Mouse (Mus musculus) embryonic facial prominence, embryonic 15.5 days (tissue): ENCODE results near the gene Ercc8. TPM values are rescaled to one million over a fixed set of nuclear protein-coding genes. Genes with fewer than 3 reads are reported as not detected.

Source experiments
- ATAC-seq: fragments of 200-750 bp; cut with Nextera tagmentation; 2 replicates; pipeline ENCODE4 v1.8.0; 2017; ENCODE audit warnings: low read depth, moderate TSS enrichment; ENCODE audit not compliant: insufficient number of reproducible peaks, low FRiP score, low TSS enrichment
- H3K27ac ChIP-seq: fragments of 300-500 bp; sonication (generic); replicated peaks from 2 replicates; pipeline ENCODE4 v1.5.1; 2015; ENCODE audit warnings: mild to moderate bottlenecking, inconsistent platforms
- H3K27me3 ChIP-seq: fragments of 300-500 bp; sonication (generic); 2 replicates; pipeline ENCODE4 v1.6.1; 2015; ENCODE audit warnings: inconsistent platforms
- H3K36me3 ChIP-seq: fragments of 300-500 bp; sonication (generic); 2 replicates; pipeline ENCODE4 v1.6.1; 2015; ENCODE audit warnings: mild to moderate bottlenecking, inconsistent platforms
- H3K4me1 ChIP-seq: fragments of 300-500 bp; sonication (generic); 2 replicates; pipeline ENCODE4 v1.6.1; 2015; ENCODE audit warnings: inconsistent platforms
- H3K4me2 ChIP-seq: fragments of 300-500 bp; sonication (generic); replicated peaks from 2 replicates; pipeline ENCODE4 v1.6.1; 2015; ENCODE audit warnings: mild to moderate bottlenecking, inconsistent platforms
- H3K4me3 ChIP-seq: fragments of 300-500 bp; sonication (generic); replicated peaks from 2 replicates; pipeline ENCODE4 v1.5.1; 2015; ENCODE audit warnings: mild to moderate bottlenecking, inconsistent platforms
- H3K9ac ChIP-seq: fragments of 300-500 bp; sonication (generic); 2 replicates; pipeline ENCODE4 v1.6.1; 2015; ENCODE audit warnings: inconsistent platforms
- H3K9me3 ChIP-seq: fragments of 300-500 bp; sonication (generic); replicated peaks from 2 replicates; pipeline ENCODE4 v1.6.1; 2016; ENCODE audit warnings: inconsistent platforms
- WGBS: fragments of 180-500 bp; shearing (Covaris S2); methylation state at CpG from one replicate; pipeline ENCODE4 v1.1.7; 2015; 5-methylcytosine and 5-hydroxymethylcytosine counted together
- polyA plus RNA-seq: library from polyadenylated mRNA; unstranded; fragments of >200 nt; fragmentation: Nextera tagmentation; extraction: Ambion mirVana; gene quantifications from 2 replicates; pipeline ENCODE4 v1.2.1, GENCODE M21; 2015

The Ercc8 gene
- polyA plus RNA-seq, 1 experiment from 2014 or later: 16.4 TPM

DNA sequence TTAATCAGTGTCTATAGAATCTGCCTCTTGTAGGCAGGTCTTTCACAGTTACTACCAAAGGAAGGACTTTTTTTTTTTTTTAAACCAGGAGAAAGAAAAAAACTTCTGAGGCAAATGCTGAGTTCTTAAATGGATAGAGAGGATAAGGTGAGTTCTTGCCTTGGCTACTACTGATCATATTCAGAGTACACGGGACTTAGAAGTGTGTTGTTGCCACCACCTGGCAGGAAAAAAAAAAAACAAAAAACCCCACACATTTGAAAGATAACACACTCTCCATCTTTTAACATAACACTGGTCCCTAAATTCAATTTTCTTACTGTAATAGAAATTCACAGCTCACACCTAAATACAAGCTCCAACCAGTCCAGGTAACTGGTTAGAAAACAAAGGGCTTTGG, 30.6 kb upstream of the Ercc8 start:
- Histone ChIP-seq H3K9ac (no peak overlapping the region), H3K4me3 (no peak overlapping the region), H3K27ac (no peak overlapping the region), H3K36me3 (no peaks in the 10 kb centered on the region), H3K27me3 (no peaks in the 10 kb centered on the region), H3K4me1 (peaks cover 3% of the 10 kb centered on the region; the same call in 1 of the 2 replicates), H3K9me3 (no peaks in the 10 kb centered on the region), H3K4me2 (no peak overlapping the region)
- 50% methylated on average over 1 of the region's 1 CpGs for whole genome bisulfite sequencing
- ATAC-seq: no peak

DNA sequence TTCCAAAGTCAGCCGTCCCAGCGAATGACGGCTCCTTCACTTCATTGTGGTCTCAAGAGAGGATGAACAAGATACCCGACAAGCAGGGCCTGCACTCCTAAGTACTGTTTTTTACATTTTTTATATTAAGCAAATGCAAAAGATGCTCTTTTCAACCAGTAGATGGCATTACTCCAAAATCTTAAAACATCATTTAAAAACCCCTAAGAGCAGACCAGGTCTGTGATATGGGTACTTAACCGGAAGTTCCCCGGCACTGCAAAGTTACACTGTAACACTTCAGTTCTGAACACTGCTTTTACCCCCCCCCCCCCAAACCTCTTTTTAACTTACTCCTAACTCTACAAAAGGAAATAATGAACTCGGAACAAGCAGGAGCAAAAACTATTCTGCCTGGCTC, 29.5 kb upstream of the Ercc8 start:
- H3K4me2 ChIP-seq: no peak overlapping the region
- no peak overlapping the region for H3K9ac ChIP-seq
- WGBS: 49% methylated on average over 7 of the region's 7 CpGs
- H3K27ac ChIP-seq: no peak overlapping the region
- no peaks in the 10 kb centered on the region for H3K27me3 ChIP-seq
- H3K4me1 ChIP-seq: no peaks in the 10 kb centered on the region
- H3K9me3 ChIP-seq: no peaks in the 10 kb centered on the region
- no peaks in the 10 kb centered on the region for H3K36me3 ChIP-seq
- H3K4me3 ChIP-seq: no peak overlapping the region
- ATAC-seq: no peak

DNA sequence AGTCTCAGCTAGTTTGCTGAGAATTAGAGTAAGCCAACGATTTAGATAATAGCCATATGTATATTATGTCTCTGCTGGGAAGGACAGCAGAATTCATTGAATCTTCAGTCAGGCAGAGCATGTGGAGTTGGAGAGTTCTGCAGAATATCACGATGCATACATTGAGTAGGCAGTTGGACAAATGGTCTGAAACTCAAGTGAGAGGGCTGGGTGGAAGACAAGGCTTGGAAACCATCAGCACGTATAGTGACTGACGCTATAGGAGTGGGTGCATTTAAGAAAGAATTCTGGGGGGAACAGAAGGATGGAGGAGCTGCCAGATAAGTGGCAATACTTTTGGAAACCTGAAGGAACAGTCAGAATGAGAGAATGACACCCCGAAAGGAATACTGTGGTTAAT, 27.8 kb upstream of the Ercc8 start:
- Histone ChIP-seq H3K4me3 (no peak overlapping the region), H3K36me3 (no peaks in the 10 kb centered on the region), H3K9me3 (no peaks in the 10 kb centered on the region), H3K27me3 (no peaks in the 10 kb centered on the region), H3K27ac (no peak overlapping the region), H3K4me1 (no peaks in the 10 kb centered on the region), H3K4me2 (no peak overlapping the region), H3K9ac (no peak overlapping the region)
- WGBS: 90% methylated on average over 5 of the region's 5 CpGs
- no peak for ATAC-seq

DNA sequence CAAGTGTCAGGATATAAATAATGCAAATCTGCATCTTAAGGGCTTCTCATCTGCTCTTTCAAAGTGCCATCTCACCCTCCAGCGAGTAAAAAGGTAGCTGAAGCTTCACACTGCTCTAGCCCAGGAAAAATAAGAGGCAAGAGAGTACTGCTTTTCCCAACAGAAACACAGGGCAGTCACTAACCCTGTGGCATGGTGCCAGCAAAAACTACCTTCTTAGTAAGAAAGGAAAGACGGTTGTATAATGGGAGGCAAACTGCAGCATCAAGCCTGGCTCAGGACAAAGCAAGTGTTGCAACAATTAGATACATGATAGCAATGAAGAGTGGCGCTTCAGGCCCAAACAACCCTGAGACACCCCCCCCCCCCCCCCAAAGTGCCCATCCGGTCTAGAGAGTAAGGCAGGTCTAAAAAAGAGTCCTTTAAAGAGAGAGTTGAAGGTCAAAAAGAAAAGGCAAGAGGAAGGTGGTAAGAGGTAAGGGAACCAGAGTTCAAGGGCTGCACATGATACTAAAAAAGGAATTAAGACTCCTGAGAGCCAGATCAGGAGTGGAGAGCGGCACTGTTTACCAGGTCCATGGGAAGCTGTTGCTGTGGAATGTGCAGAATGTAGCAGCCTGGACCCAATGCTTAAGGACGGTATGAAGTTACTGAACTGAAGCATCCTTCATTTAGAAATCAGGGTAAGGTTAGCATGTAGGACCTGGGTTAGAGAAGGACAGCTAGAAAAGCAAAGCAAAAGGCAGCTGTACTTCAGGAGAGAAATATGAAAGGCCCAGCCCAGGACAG, 26.3 kb upstream of the Ercc8 start:
- Histone ChIP-seq H3K36me3 (no peaks in the 10 kb centered on the region), H3K9ac (no peak overlapping the region), H3K4me1 (no peaks in the 10 kb centered on the region), H3K4me3 (no peak overlapping the region), H3K9me3 (no peaks in the 10 kb centered on the region), H3K27ac (no peak overlapping the region), H3K4me2 (no peak overlapping the region), H3K27me3 (no peaks in the 10 kb centered on the region)
- WGBS: 55% methylated on average over 6 of the region's 6 CpGs
- no peak for ATAC-seq

DNA sequence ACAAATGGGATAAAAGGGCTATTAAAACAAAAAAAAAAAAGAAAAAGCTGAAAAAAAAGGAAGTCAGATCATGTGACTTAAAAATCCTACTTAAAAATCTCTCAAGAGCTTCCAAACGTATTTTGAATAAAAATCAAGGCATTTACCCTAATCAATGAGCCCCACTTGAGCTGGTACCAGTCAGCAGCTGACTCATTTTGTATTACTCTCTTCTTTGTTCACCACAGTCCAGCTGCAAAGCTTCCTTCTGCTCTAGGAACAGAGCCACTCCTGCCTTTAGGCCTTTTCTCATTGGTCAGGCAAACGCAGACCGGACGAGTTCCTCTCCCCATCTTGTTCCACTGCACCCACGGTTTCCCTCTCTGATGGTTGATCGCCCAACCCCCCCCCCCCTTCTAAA, 22.9 kb upstream of the Ercc8 start:
- Histone ChIP-seq H3K9me3 (no peaks in the 10 kb centered on the region), H3K4me1 (no peaks in the 10 kb centered on the region), H3K9ac (no peak overlapping the region), H3K27ac (no peak overlapping the region), H3K4me2 (no peak overlapping the region), H3K27me3 (no peaks in the 10 kb centered on the region), H3K36me3 (no peaks in the 10 kb centered on the region), H3K4me3 (no peak overlapping the region)
- 82% methylated on average over 6 of the region's 6 CpGs for WGBS
- ATAC-seq: no peak

DNA sequence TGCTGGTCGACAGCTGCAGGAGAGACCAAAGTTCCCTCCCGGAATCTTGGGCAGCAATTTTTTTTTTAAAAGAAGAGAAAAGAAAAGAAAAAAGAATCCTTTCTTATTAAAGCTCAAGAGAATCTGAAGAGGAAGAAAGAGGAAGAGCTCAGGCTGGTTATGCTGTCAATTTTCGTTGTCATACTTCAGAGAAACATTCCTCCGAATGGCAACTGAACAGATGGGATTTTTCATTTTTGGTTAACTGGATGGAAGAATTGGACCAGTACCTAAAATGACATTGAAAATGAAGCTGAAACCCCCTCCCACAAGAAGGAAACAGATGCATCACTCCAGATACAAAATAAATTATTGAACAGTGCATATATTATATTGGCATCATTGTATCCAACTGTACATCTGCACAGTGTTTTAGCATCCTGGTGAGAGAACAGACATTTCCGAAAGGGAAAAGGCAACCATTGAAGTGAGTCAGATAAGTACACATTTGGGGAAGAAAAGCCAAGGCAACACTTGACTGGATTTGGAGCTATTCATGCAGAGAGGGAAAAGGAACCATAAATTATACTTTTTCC, 20.0 kb upstream of the Ercc8 start:
- Histone ChIP-seq H3K36me3 (no peaks in the 10 kb centered on the region), H3K9me3 (no peaks in the 10 kb centered on the region), H3K9ac (no peak overlapping the region), H3K4me2 (no peak overlapping the region), H3K27ac (no peak overlapping the region), H3K27me3 (no peaks in the 10 kb centered on the region), H3K4me1 (no peaks in the 10 kb centered on the region), H3K4me3 (no peak overlapping the region)
- ATAC-seq: no peak
- 75% methylated on average over 5 of the region's 5 CpGs for WGBS

DNA sequence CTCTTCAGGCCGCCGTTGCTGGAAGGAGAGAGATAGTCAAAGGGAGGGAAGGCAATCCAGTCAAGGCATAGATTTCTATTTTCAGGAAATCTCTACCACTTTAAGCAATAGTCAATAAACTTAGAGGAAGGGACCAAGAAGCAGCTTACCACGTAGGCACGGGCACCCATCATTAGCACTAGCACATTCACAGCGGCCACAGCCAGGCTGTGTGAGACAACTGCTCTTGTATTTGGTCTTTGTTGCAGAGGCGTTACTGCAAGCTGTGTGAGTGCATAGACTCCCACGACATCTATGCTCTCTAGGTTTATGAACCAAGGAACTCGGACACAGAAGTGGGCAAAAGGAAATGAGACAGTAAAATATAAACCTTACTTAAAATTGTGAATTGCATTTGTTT, 14.4 kb upstream of the Ercc8 start:
- H3K4me1 ChIP-seq: no peaks in the 10 kb centered on the region
- H3K9ac ChIP-seq: no peak overlapping the region
- H3K27ac ChIP-seq: no peak overlapping the region
- no peaks in the 10 kb centered on the region for H3K9me3 ChIP-seq
- no peak overlapping the region for H3K4me3 ChIP-seq
- H3K27me3 ChIP-seq: no peaks in the 10 kb centered on the region
- no peak overlapping the region for H3K4me2 ChIP-seq
- no peak for ATAC-seq
- WGBS: 92% methylated on average over 8 of the region's 8 CpGs
- H3K36me3 ChIP-seq: no peaks in the 10 kb centered on the region

DNA sequence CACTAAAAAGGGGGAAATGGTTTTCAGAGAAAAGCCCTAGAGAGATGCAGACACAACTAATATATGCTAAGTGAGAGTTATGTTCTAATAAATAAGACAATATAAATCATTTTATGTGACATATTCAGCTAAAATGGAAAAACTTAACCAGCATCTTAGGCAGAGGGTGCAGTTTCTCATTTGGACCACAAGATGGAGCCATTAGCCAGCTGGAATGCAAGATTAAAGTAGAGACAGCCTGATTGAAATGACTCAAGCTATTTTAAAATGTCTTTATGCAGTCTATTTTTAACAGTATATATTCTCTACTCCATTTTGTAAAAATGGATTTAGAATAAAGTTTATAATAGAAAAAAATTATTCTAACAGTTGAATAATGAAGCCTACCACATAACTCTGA, 6.7 kb upstream of the Ercc8 start:
- H3K4me2 ChIP-seq: no peak overlapping the region
- no peak for ATAC-seq
- no peak overlapping the region for H3K27ac ChIP-seq

DNA sequence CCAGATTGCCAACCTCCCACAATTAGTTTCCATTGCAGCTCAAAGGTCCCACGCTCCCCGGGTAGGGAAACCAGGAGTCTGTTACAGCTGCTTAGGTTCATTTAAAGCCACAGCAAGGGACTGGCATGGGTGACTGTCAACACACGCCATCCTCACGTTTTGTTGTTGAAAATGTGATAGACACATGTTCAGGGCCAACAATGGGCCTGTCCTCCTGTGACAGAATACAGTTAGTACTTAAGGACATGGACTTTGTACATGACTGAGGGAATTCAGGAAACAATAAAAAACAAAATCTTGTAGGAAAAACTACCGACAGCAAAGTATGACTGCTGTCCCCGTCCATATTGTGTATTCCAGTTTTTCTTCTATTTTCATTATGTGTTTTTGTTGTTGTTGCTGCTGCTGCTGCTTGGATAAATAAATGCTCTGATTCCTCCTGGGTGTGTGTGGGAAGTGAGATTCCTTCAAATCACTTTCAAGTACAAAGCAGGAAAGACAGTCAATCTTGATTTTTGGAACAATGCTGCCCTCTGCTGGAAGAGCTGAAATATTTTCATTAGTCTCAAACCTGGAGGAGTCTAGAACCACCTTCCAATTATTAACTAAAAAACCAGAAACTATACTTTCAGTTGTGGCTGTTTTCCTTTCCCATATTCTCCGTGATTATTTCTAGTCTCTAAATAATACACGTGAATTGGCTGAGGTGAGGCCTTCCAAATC, 5.7 kb upstream of the Ercc8 start:
- H3K9me3 ChIP-seq: no peaks in the 10 kb centered on the region
- peaks cover 4% of the 10 kb centered on the region; the same call in 1 of the 2 replicates for H3K4me1 ChIP-seq
- no peak overlapping the region for H3K4me2 ChIP-seq
- ATAC-seq: no peak
- H3K4me3 ChIP-seq: no peak overlapping the region
- H3K9ac ChIP-seq: no peak overlapping the region
- H3K27ac ChIP-seq: no peak overlapping the region
- H3K27me3 ChIP-seq: no peaks in the 10 kb centered on the region
- H3K36me3 ChIP-seq: no peaks in the 10 kb centered on the region
- WGBS: 62% methylated on average over 8 of the region's 8 CpGs

More for the DNA sequence above, 6.7 kb upstream of the Ercc8 start:
- Histone ChIP-seq H3K4me3 (no peak overlapping the region), H3K9me3 (no peaks in the 10 kb centered on the region), H3K9ac (no peak overlapping the region), H3K36me3 (no peaks in the 10 kb centered on the region), H3K4me1 (no peaks in the 10 kb centered on the region), H3K27me3 (no peaks in the 10 kb centered on the region)

DNA sequence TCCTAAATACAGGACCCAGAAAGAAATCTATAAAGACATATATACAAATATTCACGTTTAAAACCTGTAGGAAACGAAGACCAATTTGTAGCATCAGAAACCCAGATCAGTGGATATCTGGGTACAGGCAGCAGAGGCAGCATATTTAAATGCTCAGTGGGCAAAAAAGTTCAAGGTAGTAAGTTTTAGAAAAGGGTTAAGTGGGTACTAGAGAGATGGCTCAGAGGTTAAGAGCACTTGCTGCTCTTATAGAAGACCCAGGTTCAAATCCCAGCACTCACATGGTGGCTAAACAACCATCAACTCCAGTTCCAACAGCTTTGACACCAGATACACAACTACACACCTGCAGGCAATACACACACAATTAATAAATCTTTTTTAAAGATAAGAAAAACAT, 1.4 kb upstream of the Ercc8 start:
- WGBS: 78% methylated on average over 2 of the region's 2 CpGs
- Histone ChIP-seq H3K9ac (no peak overlapping the region), H3K4me2 (no peak overlapping the region), H3K27ac (no peak overlapping the region), H3K4me3 (peak overlapping the region; percentile 65), H3K27me3 (no peaks in the 10 kb centered on the region), H3K4me1 (peaks cover 13% of the 10 kb centered on the region), H3K9me3 (no peaks in the 10 kb centered on the region), H3K36me3 (peaks cover 11% of the 10 kb centered on the region)
- ATAC-seq: no peak

DNA sequence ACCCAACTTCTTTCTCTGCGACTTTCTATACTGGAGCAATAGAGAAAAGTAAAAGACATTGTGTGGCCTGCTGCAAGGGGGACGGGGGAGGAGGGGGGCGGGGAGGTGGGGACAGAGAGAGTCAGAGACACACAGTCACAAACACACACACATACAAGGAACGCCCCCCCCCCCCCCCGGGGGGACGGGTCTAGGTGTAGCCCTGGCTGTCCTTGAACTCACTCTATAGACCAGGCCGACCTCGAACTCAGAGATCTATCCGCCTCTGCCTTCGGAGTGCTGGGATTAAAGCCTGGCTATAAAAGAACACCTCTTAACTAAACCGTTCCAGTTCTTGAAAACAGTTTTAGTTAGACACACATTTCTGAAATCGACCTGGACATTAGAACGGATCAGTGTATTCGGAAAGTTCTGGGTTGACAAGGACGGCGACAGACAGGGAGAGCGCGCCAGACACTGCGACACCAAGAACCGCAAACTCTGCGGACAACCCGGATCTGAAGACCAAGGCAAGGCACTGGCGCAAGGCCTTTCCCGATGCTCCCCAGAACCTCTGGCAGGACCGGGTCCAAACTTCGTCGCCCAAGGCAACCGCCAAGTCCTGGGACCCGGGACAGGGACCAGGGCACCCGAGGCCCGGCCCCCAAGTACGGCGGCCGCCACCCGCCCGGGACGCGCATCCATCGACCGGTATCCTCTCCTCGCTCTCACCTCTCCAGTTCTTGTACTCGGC, 633 bp upstream of the Ercc8 start:
- WGBS: 2% methylated on average over 41 of the region's 42 CpGs
- Histone ChIP-seq H3K4me2 (peak overlapping the region; percentile 83), H3K4me1 (peaks cover 13% of the 10 kb centered on the region), H3K36me3 (peaks cover 11% of the 10 kb centered on the region), H3K27ac (no peak overlapping the region), H3K27me3 (no peaks in the 10 kb centered on the region), H3K9me3 (no peaks in the 10 kb centered on the region), H3K4me3 (peak overlapping the region; percentile 65), H3K9ac (peak overlapping the region; percentile 42)
- peak; percentile 82 for ATAC-seq
